Mouse (Mus musculus): ENCODE results near the gene Dock4.

DNA sequence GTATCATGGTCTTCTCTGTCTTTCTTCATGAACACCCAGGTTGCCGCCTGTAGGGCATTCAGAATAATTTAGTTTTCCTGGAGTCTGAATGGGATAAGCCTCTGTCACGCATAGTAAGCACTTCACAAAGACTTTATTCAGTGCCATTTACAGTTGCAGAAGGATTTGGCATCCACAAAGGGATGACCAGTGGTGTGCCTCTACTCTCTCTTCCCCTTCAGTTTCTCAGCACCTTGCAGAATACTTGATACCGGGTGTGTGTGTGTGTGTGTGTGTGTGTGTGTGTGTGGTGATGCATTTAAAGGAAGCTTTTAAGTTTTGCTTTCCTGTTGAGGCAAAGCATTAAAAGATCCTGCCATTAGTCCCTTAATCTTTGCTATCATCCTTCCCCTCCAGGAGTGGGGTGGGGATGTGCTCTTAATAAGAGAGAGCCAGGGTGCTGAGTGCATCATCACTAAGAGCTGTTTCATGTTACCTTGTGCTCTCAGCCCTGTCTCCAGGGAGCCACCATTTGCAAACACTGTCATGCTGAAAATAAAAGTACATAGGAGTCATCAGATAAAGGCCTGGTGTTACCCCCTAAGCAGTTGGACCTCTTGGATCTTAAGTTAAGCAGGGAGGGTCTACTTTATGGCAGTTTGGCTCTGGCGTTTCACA is 211.6 kb downstream of the Dock4 start:
- TF ChIP-seq CTCF (IDR thresholded peaks at IDR 0.05; ENCODE audit: control insufficient read depth, insufficient read depth, low read length) = no peak
- TF ChIP-seq POLR2A (IDR thresholded peaks at IDR 0.05; ENCODE audit: borderline replicate concordance, control insufficient read depth, low read depth, low read length) = no peak

Data from bone marrow, adult 2 months (tissue).